Mouse (Mus musculus): ENCODE measurements around the gene Atp8b4. TPM values are rescaled to one million over a fixed set of nuclear protein-coding genes. Genes with fewer than 3 reads are reported as not detected.

Gene Atp8b4
- total RNA-seq, 2 experiments from 2014 or later: 0.27 to 0.31 TPM

Other genes with a start within 250 kb of the Atp8b4 start
- under 1 TPM in 1 of 2 experiments, not detected in 1; 0.21 TPM for gene Slc27a2, start 51.7 kb upstream of the Atp8b4 start, total RNA-seq (2021)
- 1 to 10 TPM in 1 of 2 experiments, under 1 TPM in 1; 0.37 to 1.5 TPM for gene Hdc, start 118.6 kb upstream of the Atp8b4 start, total RNA-seq (2021)
- gene Gabpb1, start 175.7 kb upstream of the Atp8b4 start, total RNA-seq (2021): 1 to 10 TPM; 7.4 to 8.8 TPM
- 10 to 100 TPM; 16.2 to 18.0 TPM for gene Usp8, start 206.7 kb upstream of the Atp8b4 start, total RNA-seq (2021)